Mouse (Mus musculus): ENCODE measurements around the gene Strip2.

Gene Strip2

DNA sequence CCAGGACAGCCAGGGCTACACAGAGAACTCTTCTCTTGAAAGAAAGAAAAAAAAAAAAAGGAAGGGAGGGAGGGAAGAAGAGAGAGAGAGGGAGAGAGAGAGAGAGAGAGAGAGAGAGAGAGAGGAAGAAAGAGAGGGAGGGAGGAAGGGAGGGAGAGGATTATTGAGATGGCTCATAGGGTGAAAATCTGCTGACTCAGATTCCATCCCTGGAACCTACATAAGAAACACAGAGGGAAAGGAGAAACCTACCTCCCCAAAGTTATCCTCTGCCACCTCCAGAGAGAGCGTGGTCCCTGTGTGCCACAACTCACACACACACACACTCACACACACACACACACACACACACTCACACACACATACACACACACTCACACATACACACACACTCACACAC lies 89.0 kb downstream of the Strip2 start:
- no peak for DNase-seq (ENCODE audit: low read depth, low spot score)

DNA sequence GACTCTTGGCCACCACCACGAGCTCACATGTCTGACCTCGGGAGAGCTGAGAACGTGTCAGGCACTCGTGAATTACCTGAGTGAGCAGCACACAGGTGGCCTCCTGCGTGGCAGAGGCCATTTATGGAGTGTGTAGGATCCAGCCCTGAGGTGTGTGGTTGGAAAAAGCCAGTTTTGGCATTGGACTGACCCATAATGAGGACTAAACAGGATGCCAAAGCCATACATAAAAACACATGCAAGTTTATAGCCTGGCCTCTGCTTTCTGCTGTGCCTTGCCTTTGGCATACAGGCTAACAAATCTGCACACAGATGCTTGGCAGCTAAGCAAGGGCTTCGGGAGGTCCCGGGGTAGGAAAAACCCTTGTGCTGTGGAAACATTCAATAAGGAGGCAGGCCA lies 92.4 kb downstream of the Strip2 start:
- DNase-seq (ENCODE audit: low read depth, low spot score): no peak
